8 mouse cellular contexts compared by ENCODE assay signal in the genomic region with DNA sequence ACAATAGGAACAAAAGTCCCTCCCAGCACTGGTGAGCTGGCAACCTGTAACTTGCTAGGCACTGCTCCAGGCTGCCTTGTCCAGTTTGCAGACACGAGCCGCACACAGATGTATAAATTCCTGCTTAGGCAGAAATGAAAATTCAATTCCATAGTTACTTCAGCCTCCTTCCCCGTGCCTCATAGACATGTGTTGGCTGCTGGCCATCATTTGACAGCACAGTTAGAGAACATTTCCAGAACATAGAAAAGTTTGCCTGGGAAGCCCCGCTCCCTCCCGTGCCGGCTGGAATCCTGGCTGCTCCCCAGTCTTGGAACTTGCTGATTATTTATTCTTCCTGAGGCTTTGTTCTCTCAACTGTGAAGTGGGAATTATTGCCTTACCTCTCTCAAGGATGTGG.
DNase-seq lines count a peak whose midpoint lies in the region; ATAC-seq lines count a peak whose summit lies in the region.

No protein-coding gene starts in this region.

- no peak overlapping the region for H3K4me2 ChIP-seq in limb, embryonic 13.5 days (replicated peaks)
- 0 out of 2 replicates have a peak overlapping the region, but pooled peaks have one; percentile 15 for H3K4me2 ChIP-seq in embryonic facial prominence, embryonic 14.5 days (ENCODE audit: low read depth, low read length)
- H3K4me2 ChIP-seq in heart, embryonic 13.5 days, result peak overlapping the region; percentile 52

- H3K9me3 ChIP-seq in limb, embryonic 13.5 days, result no peaks in the 10 kb centered on the region
- no peaks in the 10 kb centered on the region for H3K9me3 ChIP-seq in limb, embryonic 10.5 days (replicated peaks)
- no peaks in the 10 kb centered on the region for H3K9me3 ChIP-seq in embryonic facial prominence, embryonic 14.5 days (ENCODE audit: control insufficient read depth, low read length)
- H3K9me3 ChIP-seq in heart, embryonic 13.5 days, result no peaks in the 10 kb centered on the region

- H3K27me3 ChIP-seq in limb, embryonic 13.5 days, result no peaks in the 10 kb centered on the region
- no peaks in the 10 kb centered on the region for H3K27me3 ChIP-seq in limb, embryonic 10.5 days (ENCODE audit: low read depth, poor library complexity, severe bottlenecking)
- no peaks in the 10 kb centered on the region for H3K27me3 ChIP-seq in embryonic facial prominence, embryonic 14.5 days (replicated peaks; ENCODE audit: control insufficient read depth, insufficient read depth, low read length)
- H3K27me3 ChIP-seq in heart, embryonic 13.5 days (replicated peaks), result no peaks in the 10 kb centered on the region

- H3K27ac ChIP-seq in limb, embryonic 13.5 days, result peak overlapping the region; percentile 45; the same call in 1 of the 2 replicates
- H3K27ac ChIP-seq in limb, embryonic 10.5 days, result no peak overlapping the region
- peak overlapping the region; percentile 76 for H3K27ac ChIP-seq in embryonic facial prominence, embryonic 14.5 days (replicated peaks; ENCODE audit: low read depth, low read length)
- peak overlapping the region; percentile 78 for H3K27ac ChIP-seq in heart, embryonic 13.5 days (replicated peaks)

- no peaks in the 10 kb centered on the region for H3K36me3 ChIP-seq in limb, embryonic 13.5 days
- H3K36me3 ChIP-seq in limb, embryonic 10.5 days, result no peaks in the 10 kb centered on the region
- H3K36me3 ChIP-seq in embryonic facial prominence, embryonic 14.5 days (ENCODE audit: control insufficient read depth, insufficient read depth, low read length), result no peaks in the 10 kb centered on the region
- no peaks in the 10 kb centered on the region for H3K36me3 ChIP-seq in heart, embryonic 13.5 days

- H3K4me3 ChIP-seq in limb, embryonic 13.5 days, result no peak overlapping the region
- no peak overlapping the region for H3K4me3 ChIP-seq in limb, embryonic 10.5 days
- no peak overlapping the region for H3K4me3 ChIP-seq in embryonic facial prominence, embryonic 14.5 days (ENCODE audit: low read depth, low read length)
- no peak overlapping the region for H3K4me3 ChIP-seq in heart, embryonic 13.5 days

- peaks cover 35% of the 10 kb centered on the region for H3K4me1 ChIP-seq in limb, embryonic 13.5 days
- H3K4me1 ChIP-seq in limb, embryonic 10.5 days, result peaks cover 3% of the 10 kb centered on the region; the same call in 1 of the 2 replicates
- peaks cover 28% of the 10 kb centered on the region for H3K4me1 ChIP-seq in embryonic facial prominence, embryonic 14.5 days (ENCODE audit: control insufficient read depth, insufficient read depth, low read length)
- H3K4me1 ChIP-seq in heart, embryonic 13.5 days, result peaks cover 57% of the 10 kb centered on the region

- WGBS in limb, embryonic 13.5 days, result 22% methylated on average over 6 of the region's 6 CpGs
- WGBS in limb, embryonic 10.5 days, result 66% methylated on average over 6 of the region's 6 CpGs
- WGBS in embryonic facial prominence, embryonic 14.5 days, result 7% methylated on average over 6 of the region's 6 CpGs
- 15% methylated on average over 6 of the region's 6 CpGs for WGBS in heart, embryonic 13.5 days

- no peak overlapping the region for H3K9ac ChIP-seq in limb, embryonic 13.5 days
- no peak overlapping the region for H3K9ac ChIP-seq in embryonic facial prominence, embryonic 14.5 days (ENCODE audit: low read depth, low read length)
- H3K9ac ChIP-seq in heart, embryonic 13.5 days, result no peak overlapping the region; the same call in 1 of the 2 replicates

- peak; percentile 82 for ATAC-seq in limb, embryonic 13.5 days (ENCODE audit: low FRiP score, low read depth)
- peak; percentile 87 for ATAC-seq in embryonic facial prominence, embryonic 14.5 days (ENCODE audit: low read depth)
- ATAC-seq in heart, embryonic 13.5 days (ENCODE audit: extremely low read depth, insufficient number of reproducible peaks, low FRiP score, low TSS enrichment), result peak; percentile 46; the same call in 1 of the 2 replicates

- DNase-seq in limb, embryonic 10.5 days (ENCODE audit: low spot score), result no peak
- peak; percentile 94 for DNase-seq in embryonic facial prominence, embryonic 14.5 days (ENCODE audit: low spot score)
- DNase-seq in kidney, postnatal 14 days, result peak; percentile 75
- peak; percentile 65 for DNase-seq in lung, postnatal 36 days
- no peak for DNase-seq in B cell, adult 2 months
- no peak for DNase-seq in thymus, postnatal 10 days (ENCODE audit: low spot score in 2 of 2)

Comparison
In these comparisons a context has a peak if more than half of its experiments do, and no peak if none do; other contexts are left out.
1. DNase-seq: peak in embryonic facial prominence, embryonic 14.5 days (single experiment), kidney, postnatal 14 days (single experiment) and lung, postnatal 36 days (single experiment); none in limb, embryonic 10.5 days (single experiment), B cell, adult 2 months (0 of 2) and thymus, postnatal 10 days (0 of 2).
2. Peak in every context shown above with its lines, with median percentiles within 50 percentile points of each other: ATAC-seq.